Mouse (Mus musculus): ENCODE data around the gene Emg1. TPM values are rescaled to one million over a fixed set of nuclear protein-coding genes. Genes with fewer than 3 reads are reported as not detected.
A peak's percentile ranks its signal among the peaks of the same experiment; 100 is the strongest.

The Emg1 gene
- polyA plus RNA-seq, 1 experiment from 2014 or later: 86.7 TPM

- WGBS: 83% methylated on average over 15 of the region's 15 CpGs
- H3K4me2 ChIP-seq (replicated peaks; ENCODE audit: low read depth, low read length): no peak overlapping the region
- TF ChIP-seq EP300 (IDR thresholded peaks at IDR 0.05) (no peak), CTCF (IDR thresholded peaks at IDR 0.05) (no peak)
- no peaks in the 10 kb centered on the region for H3K27me3 ChIP-seq (replicated peaks; ENCODE audit: insufficient read depth, low read length)
- H3K4me3 ChIP-seq (ENCODE audit: low read depth, low read length): no peak overlapping the region
- H3K9ac ChIP-seq (replicated peaks; ENCODE audit: low read depth): no peak overlapping the region
- no peak overlapping the region for H3K27ac ChIP-seq (ENCODE audit: low read length)
- H3K4me1 ChIP-seq (ENCODE audit: insufficient read depth, low read depth, low read length): no peaks in the 10 kb centered on the region; the same call in 1 of the 2 replicates
- ATAC-seq (no peak), DNase-seq (ENCODE audit: low spot score) (no peak)
- H3K9me3 ChIP-seq (ENCODE audit: low read length): no peaks in the 10 kb centered on the region
- H3K36me3 ChIP-seq (ENCODE audit: insufficient read depth, low read length): peaks cover 9% of the 10 kb centered on the region; the same call in 1 of the 2 replicates
Measured at GRCm38 (mm10) chr6:124742839-124743514, 31.0 kb upstream of the Emg1 start.

- Histone ChIP-seq H3K4me3 (ENCODE audit: low read depth, low read length) (0 out of 2 replicates have a peak overlapping the region, but pooled peaks have one; percentile 58), H3K4me2 (replicated peaks; ENCODE audit: low read depth, low read length) (peak overlapping the region; percentile 80), H3K27ac (ENCODE audit: low read length) (peak overlapping the region; percentile 96), H3K9me3 (ENCODE audit: low read length) (no peaks in the 10 kb centered on the region), H3K36me3 (ENCODE audit: insufficient read depth, low read length) (peaks cover 9% of the 10 kb centered on the region; the same call in 1 of the 2 replicates), H3K27me3 (replicated peaks; ENCODE audit: insufficient read depth, low read length) (no peaks in the 10 kb centered on the region), H3K9ac (replicated peaks; ENCODE audit: low read depth) (0 out of 2 replicates have a peak overlapping the region, but pooled peaks have one; percentile 10), H3K4me1 (ENCODE audit: insufficient read depth, low read depth, low read length) (no peaks in the 10 kb centered on the region; the same call in 1 of the 2 replicates)
- DNase-seq (ENCODE audit: low spot score) (no peak), ATAC-seq (no peak)
- WGBS: 73% methylated on average over 3 of the region's 3 CpGs
- no peak for TF ChIP-seq EP300 (IDR thresholded peaks at IDR 0.05)
- TF ChIP-seq CTCF (IDR thresholded peaks at IDR 0.05): no peak
Measured at GRCm38 (mm10) chr6:124741842-124742241, 29.9 kb upstream of the Emg1 start.

GRCm38 (mm10) chr6:124740888-124741761 is 29.1 kb upstream of the Emg1 start, which contains the start of gene Grcc10:
Grcc10 (minus strand) TSS chr6:124741374.
- ATAC-seq (peak; percentile 69), DNase-seq (ENCODE audit: low spot score) (peak; percentile 97)
- peak within 1 kb of the TSS; percentile 58 for H3K4me3 ChIP-seq (ENCODE audit: low read depth, low read length)
- no peaks in the 10 kb centered on the region for H3K27me3 ChIP-seq (replicated peaks; ENCODE audit: insufficient read depth, low read length)
- H3K4me2 ChIP-seq (replicated peaks; ENCODE audit: low read depth, low read length): peak within 1 kb of the TSS; percentile 80
- H3K9me3 ChIP-seq (ENCODE audit: low read length): no peaks in the 10 kb centered on the region
- WGBS: 1% methylated on average over 41 of the region's 41 CpGs
- TF ChIP-seq EP300 (IDR thresholded peaks at IDR 0.05) (no peak; the same call in none of the 2 replicates), CTCF (IDR thresholded peaks at IDR 0.05) (no peak)
- peak within 1 kb of the TSS; percentile 53 for H3K9ac ChIP-seq (replicated peaks; ENCODE audit: low read depth)
- H3K4me1 ChIP-seq (ENCODE audit: insufficient read depth, low read depth, low read length): no peaks in the 10 kb centered on the region; the same call in 1 of the 2 replicates
- H3K27ac ChIP-seq (ENCODE audit: low read length): peak within 1 kb of the TSS; percentile 96
- H3K36me3 ChIP-seq (ENCODE audit: insufficient read depth, low read length): peaks cover 9% of the 10 kb centered on the region; the same call in 1 of the 2 replicates

- Histone ChIP-seq H3K4me2 (replicated peaks; ENCODE audit: low read depth, low read length) (peak overlapping the region; percentile 80), H3K4me1 (ENCODE audit: insufficient read depth, low read depth, low read length) (no peaks in the 10 kb centered on the region; the same call in 1 of the 2 replicates), H3K4me3 (ENCODE audit: low read depth, low read length) (peak overlapping the region; percentile 58), H3K36me3 (ENCODE audit: insufficient read depth, low read length) (peaks cover 9% of the 10 kb centered on the region; the same call in 1 of the 2 replicates), H3K9me3 (ENCODE audit: low read length) (no peaks in the 10 kb centered on the region), H3K9ac (replicated peaks; ENCODE audit: low read depth) (peak overlapping the region; percentile 53), H3K27me3 (replicated peaks; ENCODE audit: insufficient read depth, low read length) (no peaks in the 10 kb centered on the region), H3K27ac (ENCODE audit: low read length) (peak overlapping the region; percentile 96)
- under 1% methylated on average over 26 of the region's 29 CpGs for WGBS
- TF ChIP-seq EP300 (IDR thresholded peaks at IDR 0.05) (no peak), CTCF (IDR thresholded peaks at IDR 0.05) (peak; percentile 76)
- peak; percentile 16 for ATAC-seq
- DNase-seq (ENCODE audit: low spot score): peak; percentile 84
Measured at GRCm38 (mm10) chr6:124740211-124740887, 28.4 kb upstream of the Emg1 start.

GRCm38 (mm10) chr6:124739231-124739796 is 27.3 kb upstream of the Emg1 start:
- Histone ChIP-seq H3K27me3 (replicated peaks; ENCODE audit: insufficient read depth, low read length) (no peaks in the 10 kb centered on the region), H3K27ac (ENCODE audit: low read length) (peak overlapping the region; percentile 72), H3K9me3 (ENCODE audit: low read length) (no peaks in the 10 kb centered on the region), H3K36me3 (ENCODE audit: insufficient read depth, low read length) (peaks cover 9% of the 10 kb centered on the region; the same call in 1 of the 2 replicates), H3K4me3 (ENCODE audit: low read depth, low read length) (no peak overlapping the region), H3K9ac (replicated peaks; ENCODE audit: low read depth) (no peak overlapping the region), H3K4me2 (replicated peaks; ENCODE audit: low read depth, low read length) (no peak overlapping the region), H3K4me1 (ENCODE audit: insufficient read depth, low read depth, low read length) (no peaks in the 10 kb centered on the region; the same call in 1 of the 2 replicates)
- WGBS: 86% methylated on average over 10 of the region's 10 CpGs
- ATAC-seq (no peak), DNase-seq (ENCODE audit: low spot score) (no peak)
- TF ChIP-seq EP300 (IDR thresholded peaks at IDR 0.05): no peak
- no peak for TF ChIP-seq CTCF (IDR thresholded peaks at IDR 0.05)

Data from lung, postnatal 0 days (tissue).